Mouse (Mus musculus) kidney, adult 2 months (tissue): ENCODE results near the gene Uvrag.

Source experiments
- CTCF ChIP-seq: fragments of 200-500 bp; conservative IDR thresholded peaks from 2 replicates; pipeline ENCODE4 v1.5.1; 2011; ENCODE audit warnings: low read depth, mild to moderate bottlenecking, control low read depth, low read length, moderate library complexity, mixed read lengths; ENCODE audit not compliant: insufficient read depth, insufficient read length
- POLR2A ChIP-seq: fragments of 200-500 bp; IDR thresholded peaks from one replicate; pipeline ENCODE4 v1.6.1; 2011; ENCODE audit warnings: low read depth, low read length, control low read depth

- no peak for TF ChIP-seq CTCF
- TF ChIP-seq POLR2A = no peak
Measured at GRCm38 (mm10) chr7:99139841-99140491, 975 bp downstream of the Uvrag start.
